ENCODE assay signal across 21 mouse cellular contexts in the genomic region with DNA sequence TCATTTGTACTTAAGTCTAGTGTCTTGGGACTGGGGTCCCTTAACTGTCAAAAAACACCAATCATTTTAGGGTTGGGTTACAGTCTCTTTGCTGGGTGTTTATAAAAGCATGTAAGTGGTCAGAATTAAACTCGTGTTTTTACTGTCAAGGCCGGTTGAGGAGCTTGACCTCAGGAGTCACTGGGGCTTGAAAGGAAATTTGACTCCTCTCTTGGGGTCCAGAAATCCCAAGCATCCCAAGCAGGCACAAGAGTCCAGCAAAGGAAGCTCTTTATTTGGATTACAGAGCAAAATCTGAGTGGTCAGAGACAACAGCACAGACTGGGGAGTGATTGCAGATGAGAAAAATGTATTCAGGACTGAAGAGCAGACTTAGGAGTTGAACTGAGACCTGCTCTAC. TPM values are rescaled to one million over a fixed set of nuclear protein-coding genes. Genes with fewer than 3 reads are reported as not detected.
DNase-seq lines count a peak whose midpoint lies in the region; ATAC-seq lines count a peak whose summit lies in the region.
"Had no signal": no experiment of that assay in that cellular context is flagged by ENCODE, and none has a peak within 500 bp of the region (broad histone marks: within the 10 kb centered on the region; RNA-seq: fewer than 3 reads in every experiment).

No protein-coding gene starts in this region.

- no peaks in the 10 kb centered on the region for H3K27me3 ChIP-seq in kidney, embryonic 15.5 days
- H3K27me3 ChIP-seq: embryonic facial prominence, embryonic 13.5 days; forebrain, embryonic 12.5 days; heart, embryonic 12.5 days; hindbrain, embryonic 13.5 days had no signal

- intact Hi-C loops in heart, postnatal 36 days (cut with DNase I), result no loop called here

- WGBS in kidney, embryonic 15.5 days, result 4% methylated on average over 2 of the region's 2 CpGs

- ATAC-seq in kidney, embryonic 15.5 days (replicated peaks; ENCODE audit: low FRiP score), result peak; percentile 40; the same call in 1 of the 2 replicates
- ATAC-seq: forebrain, postnatal 0 days; hindbrain, postnatal 0 days had no signal

- no peak overlapping the region for H3K4me3 ChIP-seq in kidney, embryonic 15.5 days (replicated peaks)
- H3K4me3 ChIP-seq: embryonic facial prominence, embryonic 13.5 days; forebrain, embryonic 12.5 days; heart, embryonic 12.5 days; hindbrain, embryonic 13.5 days had no signal

- DNase-seq in kidney, adult 11 months, result no peak
- peak; percentile 44 for DNase-seq in embryo, embryonic 10 days (ENCODE audit: low spot score)
- DNase-seq in embryo, embryonic 9.5 days (ENCODE audit: extremely low spot score), result peak; percentile 26
- peak; percentile 24 for DNase-seq in yolk sac, embryonic 10.5 days (ENCODE audit: low spot score)
- no peak for DNase-seq in thymus, postnatal 4 days
- no peak for DNase-seq in heart, postnatal 36 days
- DNase-seq: adrenal gland, adult 2 months; adrenal gland, postnatal 25 days; cerebellum, adult 2 months; cerebellum, postnatal 10 days; forebrain, postnatal 0 days; gastrocnemius, postnatal 14 days had no signal

- H3K27ac ChIP-seq in kidney, embryonic 15.5 days, result no peak overlapping the region
- H3K27ac ChIP-seq: embryonic facial prominence, embryonic 13.5 days; forebrain, embryonic 12.5 days; hindbrain, embryonic 13.5 days; hindbrain, postnatal 0 days had no signal

- H3K4me2 ChIP-seq in kidney, embryonic 15.5 days, result no peak overlapping the region
- H3K4me2 ChIP-seq: embryonic facial prominence, embryonic 13.5 days; forebrain, embryonic 12.5 days; heart, embryonic 12.5 days; hindbrain, embryonic 13.5 days had no signal

- no peak overlapping the region for H3K9ac ChIP-seq in kidney, embryonic 15.5 days
- H3K9ac ChIP-seq: embryonic facial prominence, embryonic 13.5 days; forebrain, embryonic 12.5 days; forebrain, postnatal 0 days; heart, embryonic 12.5 days; hindbrain, embryonic 13.5 days had no signal

- 0 out of 2 replicates have a peak, but pooled peaks cover 4% of the 10 kb centered on the region for H3K9me3 ChIP-seq in kidney, embryonic 15.5 days (replicated peaks)
- H3K9me3 ChIP-seq: forebrain, embryonic 12.5 days had no signal

- no peaks in the 10 kb centered on the region for H3K36me3 ChIP-seq in kidney, embryonic 15.5 days
- H3K36me3 ChIP-seq: embryonic facial prominence, embryonic 13.5 days; forebrain, embryonic 12.5 days; heart, embryonic 12.5 days; hindbrain, embryonic 13.5 days had no signal

- H3K4me1 ChIP-seq in kidney, embryonic 15.5 days, result no peaks in the 10 kb centered on the region
- H3K4me1 ChIP-seq: embryonic facial prominence, embryonic 13.5 days; forebrain, embryonic 12.5 days; heart, embryonic 12.5 days; hindbrain, embryonic 13.5 days had no signal

RNA-seq across cellular contexts. Expression of a gene that starts 7.7 kb away (rescaled TPM):
- polyA plus RNA-seq in kidney, embryonic 15.5 days (2015; fragmentation: Nextera tagmentation; extraction: Ambion mirVana), result 8.6 and 10.3 TPM in 2 replicates
- total RNA-seq in heart, postnatal 36 days (2021), result 1 to 10 TPM; 1.6 to 1.7 TPM

RNA-seq across cellular contexts. Expression of a gene that starts 28.4 kb away (rescaled TPM):
- polyA plus RNA-seq in kidney, embryonic 15.5 days (2015; fragmentation: Nextera tagmentation; extraction: Ambion mirVana), result 38.8 and 42.6 TPM in 2 replicates
- total RNA-seq in heart, postnatal 36 days (2021), result 10 to 100 TPM; 19.4 to 23.2 TPM

RNA-seq across cellular contexts. Expression of a gene that starts 29.0 kb away (rescaled TPM):
- 0.82 and 1.2 TPM in 2 replicates for polyA plus RNA-seq in kidney, embryonic 15.5 days (2015; fragmentation: Nextera tagmentation; extraction: Ambion mirVana)
- total RNA-seq in heart, postnatal 36 days (2021), result 1 to 10 TPM in 1 of 2 experiments, under 1 TPM in 1; 0.73 to 1.4 TPM
- total RNA-seq: CH12.LX; granulocyte monocyte progenitor cell, adult 5-6 weeks had no signal

RNA-seq across cellular contexts. Expression of a gene that starts 29.7 kb away (rescaled TPM):
- 0.23 and 0.24 TPM in 2 replicates for polyA plus RNA-seq in kidney, embryonic 15.5 days (2015; fragmentation: Nextera tagmentation; extraction: Ambion mirVana)
- under 1 TPM in 1 of 2 experiments, not detected in 1; 0.19 TPM for total RNA-seq in heart, postnatal 36 days (2021)
- total RNA-seq: adrenal gland, adult 2 months; CH12.LX; granulocyte monocyte progenitor cell, adult 5-6 weeks; heart, adult 8-10 months had no signal
- polyA plus RNA-seq: adrenal gland, adult 2 months; embryonic facial prominence, embryonic 13.5 days had no signal

RNA-seq across cellular contexts. Expression of a gene that starts 55.5 kb away (rescaled TPM):
- 6.8 and 7.8 TPM in 2 replicates for polyA plus RNA-seq in kidney, embryonic 15.5 days (2015; fragmentation: Nextera tagmentation; extraction: Ambion mirVana)
- under 1 TPM in 1 of 2 experiments, not detected in 1; 0.60 TPM for total RNA-seq in heart, postnatal 36 days (2021)
- total RNA-seq: CH12.LX; granulocyte monocyte progenitor cell, adult 5-6 weeks had no signal

Comparison
In these comparisons a context has a peak if more than half of its experiments do, and no peak if none do; other contexts are left out.
1. DNase-seq: peak in embryo, embryonic 10 days (single experiment), embryo, embryonic 9.5 days (single experiment) and yolk sac, embryonic 10.5 days (single experiment); none in kidney, adult 11 months (single experiment), thymus, postnatal 4 days (single experiment) and heart, postnatal 36 days (0 of 2).